Mouse (Mus musculus) cerebellum, adult 9-10 months (tissue): ENCODE measurements around the gene Dmgdh.

Experiments
- DNase-seq: peaks from one replicate; pipeline ENCODE4 v3.0.0; 2022

The Dmgdh gene

DNA sequence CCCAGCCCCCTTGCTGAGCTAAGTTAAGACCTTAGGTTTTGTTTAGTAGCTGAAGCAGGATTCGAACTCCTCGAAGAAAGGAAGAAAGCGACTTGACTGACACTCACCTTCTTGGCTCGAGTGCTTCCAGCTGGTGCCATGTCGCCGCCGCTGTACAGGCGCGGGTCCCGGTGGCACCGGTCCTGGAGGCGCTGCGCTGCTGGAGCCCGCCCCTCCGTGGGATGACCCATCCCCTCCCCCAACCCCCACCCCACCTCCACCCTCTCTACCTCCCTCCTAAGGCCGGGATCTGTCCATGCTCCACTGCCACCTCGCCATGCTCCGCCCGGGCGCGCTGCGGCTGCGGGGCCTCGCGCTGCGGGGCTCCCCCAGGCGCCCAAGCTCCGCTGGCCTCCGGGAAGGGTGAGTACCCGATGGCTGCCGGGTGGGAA lies at the start of gene Dmgdh, which contains the start of gene Bhmt2:
Gene Dmgdh (plus strand): TSS at position 303 of the 431 bp plus-strand sequence.
Gene Bhmt2 (minus strand): TSS at position 172 of the 431 bp plus-strand sequence.
- no peak for DNase-seq

DNA sequence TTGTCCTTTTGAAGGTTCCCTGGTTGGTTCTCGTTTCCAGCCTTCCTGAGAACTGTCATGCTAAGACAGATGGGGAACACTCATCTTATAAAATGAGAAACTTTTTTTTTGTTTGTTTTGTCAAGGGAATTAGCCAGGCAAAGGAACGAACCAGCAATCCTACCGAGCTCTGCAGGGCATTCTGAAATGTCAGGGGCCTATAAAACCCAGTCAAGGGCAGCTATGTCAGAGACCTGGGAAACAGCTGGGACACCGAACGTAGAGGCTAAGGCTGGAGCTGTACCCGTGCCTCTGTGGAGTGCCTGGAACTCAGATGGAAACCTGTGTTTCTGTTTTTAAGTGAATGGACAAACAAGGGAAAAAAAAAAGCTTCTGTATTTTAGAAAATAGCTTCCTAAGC lies 45.4 kb upstream of the Dmgdh start:
- no peak for DNase-seq

DNA sequence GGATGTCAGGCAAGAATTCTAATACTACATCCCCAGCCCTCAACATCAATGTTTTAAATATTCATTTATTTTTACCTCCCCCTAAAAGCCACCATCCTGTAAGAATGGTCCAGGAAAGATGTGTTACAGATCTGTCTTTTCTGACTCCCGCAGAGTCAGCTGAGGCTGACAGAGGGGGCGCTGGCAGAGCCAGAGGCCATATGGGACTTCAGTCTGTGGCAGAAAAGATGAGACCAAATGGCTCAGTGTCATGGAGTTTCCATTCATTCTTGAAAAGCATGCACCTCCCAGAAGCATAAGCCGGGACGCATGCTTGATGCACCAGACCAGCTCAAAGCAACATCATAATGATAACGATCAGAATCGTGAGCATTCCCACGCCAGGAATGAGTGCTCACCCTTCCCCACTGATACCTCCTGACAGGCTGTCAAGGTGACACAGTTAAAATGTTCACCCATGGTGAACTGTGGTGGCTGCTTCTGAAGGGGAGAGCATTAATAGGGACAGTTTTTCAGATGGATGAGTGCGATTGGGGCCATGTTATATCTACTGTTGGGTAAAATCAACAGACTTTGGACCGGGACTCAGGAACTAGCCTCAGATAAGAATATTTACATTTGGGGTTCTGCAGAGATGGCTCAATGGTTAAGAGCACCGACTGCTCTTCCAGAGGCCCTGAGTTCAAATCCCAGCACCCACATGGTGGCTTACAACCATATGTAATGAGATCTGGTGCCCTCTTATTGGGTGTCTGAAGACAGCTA lies 43.1 kb upstream of the Dmgdh start:
- DNase-seq = peak; percentile 40

DNA sequence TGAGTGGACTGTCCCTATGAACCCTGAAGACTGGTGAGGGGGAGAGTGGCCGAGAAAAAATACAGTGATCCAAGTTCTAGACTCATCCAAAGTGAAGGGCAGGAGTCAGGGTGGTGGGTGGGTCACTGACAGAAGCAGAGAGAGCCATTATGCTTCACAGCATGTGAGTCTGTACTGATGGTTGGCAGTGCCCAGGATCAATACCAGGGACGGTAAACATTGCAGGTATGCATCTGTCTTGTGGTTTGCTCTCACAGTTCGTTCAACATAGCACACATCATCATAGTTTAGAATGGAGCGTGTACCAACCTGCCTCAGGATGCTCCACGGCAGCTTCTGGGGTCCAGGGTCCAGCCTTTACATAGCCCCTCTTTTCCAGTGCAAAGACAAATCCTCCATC lies 41.3 kb upstream of the Dmgdh start:
- no peak for DNase-seq

GRCm38 (mm10) chr13:93636561-93636960 lies 37.7 kb upstream of the Dmgdh start:
- DNase-seq = peak; percentile 54

DNA sequence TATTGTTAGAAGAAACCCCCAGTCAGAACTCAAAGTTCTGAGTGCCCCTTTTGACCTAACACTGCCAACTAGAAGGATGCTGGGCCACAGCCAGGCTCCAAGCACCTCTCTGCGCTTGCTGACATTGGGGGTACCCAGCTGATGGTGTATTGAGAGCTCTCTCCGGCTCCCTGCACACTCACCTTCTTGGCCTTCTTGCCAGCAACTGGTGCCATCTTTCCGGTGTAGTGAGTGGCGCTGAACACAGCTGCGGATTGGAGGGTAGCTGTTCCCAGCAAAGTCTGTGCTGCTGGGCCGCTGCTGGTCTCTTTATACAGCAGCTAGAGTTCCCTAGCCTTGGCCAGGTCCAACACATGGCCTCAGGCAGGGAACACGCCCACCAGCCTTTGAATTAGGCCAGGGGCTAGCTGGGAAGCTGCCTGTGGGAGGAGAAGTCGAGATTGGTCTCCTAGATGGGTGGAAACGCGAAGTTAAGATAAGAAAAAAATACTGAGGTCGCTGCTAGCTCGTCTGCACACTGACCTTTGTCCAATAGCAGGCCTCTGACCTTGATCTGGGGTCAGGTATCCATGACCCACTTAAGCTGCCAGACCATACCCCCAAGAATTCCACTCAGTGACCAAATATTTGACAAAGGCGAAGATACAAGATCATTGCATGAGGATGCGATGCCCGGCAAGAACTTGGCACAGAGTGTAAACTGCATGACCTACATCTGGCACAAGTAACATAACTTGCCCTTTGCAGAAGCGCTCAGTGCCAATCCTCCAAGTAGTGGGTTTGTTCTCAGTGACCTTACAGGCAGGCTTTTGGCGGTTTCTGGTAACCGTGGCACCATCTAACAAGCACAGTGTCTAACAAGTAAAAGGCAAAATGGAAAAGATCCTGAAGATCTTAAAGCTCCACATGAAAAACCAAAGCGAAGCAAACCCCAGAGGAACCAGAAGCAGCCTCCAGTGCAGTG lies 36.7 kb upstream of the Dmgdh start, which contains the start of gene Bhmt:
Gene Bhmt (minus strand): TSS at position 680 of the 964 bp plus-strand sequence.
- no peak for DNase-seq

DNA sequence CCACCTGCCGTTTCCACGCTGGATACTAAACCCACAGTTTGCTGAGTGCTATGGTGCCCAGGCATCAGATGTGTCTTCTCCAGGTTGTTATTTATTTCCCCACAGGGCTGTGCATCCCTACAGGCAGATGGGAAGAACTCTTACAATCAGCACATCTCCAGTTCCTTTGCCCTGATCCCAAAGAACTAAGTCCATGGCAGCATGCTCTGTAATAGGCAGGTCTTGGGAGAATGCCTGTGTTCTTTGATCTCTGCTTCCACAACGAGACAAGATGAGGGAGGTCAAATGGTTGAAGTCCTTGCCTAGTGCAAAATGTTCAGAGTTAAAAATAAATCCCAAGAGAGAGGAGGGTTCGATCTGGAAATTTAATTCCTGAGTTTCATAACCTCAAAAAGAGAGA lies 34.6 kb upstream of the Dmgdh start:
- no peak for DNase-seq

DNA sequence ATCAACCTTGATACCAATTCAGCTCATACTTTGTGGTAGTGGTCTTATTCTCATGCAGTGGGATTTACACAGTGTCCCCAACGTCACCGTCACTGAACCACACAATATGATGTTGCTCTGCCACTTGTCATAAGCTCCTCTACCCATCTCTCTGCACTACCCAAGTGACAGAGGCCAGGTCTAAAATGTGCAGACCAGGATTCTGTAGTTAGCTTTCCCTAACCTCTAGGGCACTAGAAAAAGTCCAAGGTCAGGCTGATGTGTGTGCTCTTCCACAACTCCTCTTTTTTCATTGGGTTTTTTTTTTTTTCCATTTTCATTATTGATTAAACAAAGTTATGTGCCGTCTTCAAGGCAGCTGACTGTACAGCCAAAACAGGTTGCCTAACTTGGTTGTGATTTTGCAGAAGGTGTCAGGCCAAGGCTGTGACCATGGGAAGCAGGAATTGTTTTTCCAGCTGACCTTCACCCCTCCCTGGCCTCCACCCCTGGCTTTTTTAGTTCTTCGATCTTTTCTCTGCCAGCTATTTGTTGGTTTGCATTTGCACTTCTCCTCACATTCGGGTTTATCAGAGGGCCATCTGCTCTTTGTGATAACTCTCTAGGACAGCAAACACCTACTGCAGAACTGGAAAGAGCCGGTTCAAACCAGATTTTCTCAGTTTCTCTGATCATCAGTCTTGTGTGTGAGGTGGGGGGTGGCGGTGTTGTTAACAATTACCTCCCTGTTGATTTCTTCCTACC lies 25.7 kb upstream of the Dmgdh start:
- DNase-seq = no peak

DNA sequence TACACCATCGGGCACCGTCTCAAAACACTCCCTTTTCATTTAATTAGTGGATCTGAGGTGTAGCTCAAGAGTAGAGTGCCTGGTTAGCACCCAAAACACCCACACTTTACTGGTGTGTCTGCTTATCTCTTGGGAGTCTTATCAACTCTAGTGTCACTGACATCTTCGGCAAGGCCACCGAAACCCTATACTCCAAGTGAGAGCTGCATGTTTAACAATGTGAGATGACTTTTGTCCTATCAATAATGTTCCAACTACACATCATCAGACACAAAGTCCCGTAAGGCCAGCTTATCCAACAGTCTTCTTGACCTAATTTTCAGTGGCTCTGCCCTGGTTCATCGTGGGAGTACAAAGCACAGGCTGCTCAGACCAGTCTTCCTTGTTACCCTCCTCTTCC lies 20.9 kb upstream of the Dmgdh start:
- DNase-seq = no peak

DNA sequence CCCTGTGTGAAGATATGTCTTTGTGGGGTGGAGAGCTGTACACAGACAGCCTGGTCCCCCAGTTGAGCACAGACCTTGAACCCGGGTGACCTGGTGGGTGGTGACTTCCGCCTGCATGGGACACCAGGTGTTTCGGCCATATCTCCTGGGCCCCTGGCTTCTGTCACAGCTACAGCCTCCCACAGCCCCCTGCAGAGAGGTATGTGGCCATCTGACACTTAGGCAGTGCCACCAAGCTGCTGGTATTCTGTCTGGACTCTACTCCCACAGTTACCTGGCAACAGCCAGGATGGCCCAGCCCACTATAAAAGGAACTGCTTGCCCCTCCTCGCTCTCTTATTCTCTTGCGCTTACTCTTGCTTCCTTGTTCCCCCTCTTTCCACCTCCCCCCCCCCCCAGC lies 16.3 kb upstream of the Dmgdh start:
- peak; percentile 45 for DNase-seq

GRCm38 (mm10) chr13:93667586-93667985 lies 6.6 kb upstream of the Dmgdh start:
- no peak for DNase-seq

- no peak for DNase-seq
Observed at GRCm38 (mm10) chr13:93672371-93672770, 1.9 kb upstream of the Dmgdh start.

- no peak for DNase-seq
Observed at GRCm38 (mm10) chr13:93673296-93673695, 937 bp upstream of the Dmgdh start.

DNA sequence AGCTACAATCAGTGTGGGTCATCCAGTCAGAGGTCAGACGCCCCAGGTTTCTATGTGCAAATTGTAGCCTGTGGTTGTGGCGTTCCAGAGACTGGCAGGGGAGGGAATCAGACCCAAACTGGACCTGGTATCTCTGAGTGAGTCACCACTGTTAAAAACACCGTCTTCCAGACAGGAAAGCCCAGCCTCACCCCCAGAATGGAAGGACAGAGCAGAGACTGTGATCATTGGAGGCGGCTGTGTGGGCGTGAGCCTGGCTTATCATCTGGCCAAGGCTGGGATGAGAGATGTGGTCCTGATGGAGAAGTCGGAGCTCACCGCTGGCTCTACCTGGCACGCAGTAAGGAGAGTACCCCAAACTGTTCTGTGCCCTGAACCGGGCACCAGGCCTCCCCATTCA lies 2.6 kb downstream of the Dmgdh start:
- DNase-seq = no peak

GRCm38 (mm10) chr13:93683336-93683735 lies 9.1 kb downstream of the Dmgdh start:
- DNase-seq = no peak

DNA sequence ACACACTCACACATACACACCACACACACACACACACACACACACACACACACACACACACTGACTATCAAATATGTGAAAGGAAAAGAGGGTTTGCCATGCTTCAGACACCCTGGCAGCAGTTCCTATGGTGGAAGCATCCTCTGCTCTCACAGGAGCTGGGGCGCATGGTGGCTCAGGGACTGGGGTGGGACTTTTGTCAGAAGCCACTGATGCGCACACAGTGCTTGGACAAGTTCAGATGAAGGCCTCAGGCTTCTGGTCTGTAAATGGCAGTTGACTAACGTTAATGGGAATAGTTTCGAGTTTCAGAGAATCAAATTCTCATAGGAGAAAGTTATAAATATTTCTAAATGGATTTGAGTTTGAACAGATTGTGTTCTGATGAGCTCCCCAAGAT lies 11.0 kb downstream of the Dmgdh start:
- no peak for DNase-seq

- no peak for DNase-seq
Observed at GRCm38 (mm10) chr13:93687321-93687720, 13.1 kb downstream of the Dmgdh start.

DNA sequence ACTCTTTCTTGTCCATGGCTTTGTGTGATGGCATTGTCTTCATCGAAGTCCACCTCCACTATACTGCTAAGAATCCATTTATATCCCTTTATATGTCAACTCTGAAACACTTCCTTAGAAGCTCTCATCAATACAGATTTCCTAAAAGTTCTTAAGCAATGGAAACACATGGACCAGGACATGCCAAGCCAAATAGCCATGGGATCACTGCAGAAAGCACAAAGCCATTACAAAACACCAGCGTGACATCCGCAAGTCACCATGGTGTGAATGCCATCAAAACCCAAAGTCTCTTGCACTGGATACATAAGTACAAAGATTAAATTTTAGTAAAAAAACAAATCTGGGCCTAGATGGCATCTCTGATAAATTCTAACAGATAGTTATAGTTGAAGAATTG lies 15.3 kb downstream of the Dmgdh start:
- DNase-seq = no peak

DNA sequence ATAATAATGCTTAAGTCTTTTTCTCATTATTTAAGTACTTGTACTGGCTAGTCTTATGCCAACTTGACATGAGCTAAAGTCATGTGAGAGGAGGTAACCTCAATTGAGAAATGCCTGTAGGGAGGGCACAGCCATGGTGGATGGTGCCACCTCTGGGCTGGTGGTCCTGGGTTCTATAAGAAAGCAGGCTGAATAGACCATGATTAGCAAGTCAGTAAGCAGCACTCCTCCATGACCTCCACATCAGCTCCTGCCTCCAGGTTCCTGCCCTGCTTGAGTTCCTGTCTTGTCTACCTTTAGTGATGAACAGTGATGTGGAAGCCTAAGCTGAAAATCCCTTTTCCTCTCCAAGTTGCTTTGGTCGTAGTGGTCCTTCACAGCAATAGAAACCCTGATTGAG lies 16.6 kb downstream of the Dmgdh start:
- DNase-seq = no peak

- no peak for DNase-seq
Observed at GRCm38 (mm10) chr13:93698866-93699265, 24.6 kb downstream of the Dmgdh start.

DNA sequence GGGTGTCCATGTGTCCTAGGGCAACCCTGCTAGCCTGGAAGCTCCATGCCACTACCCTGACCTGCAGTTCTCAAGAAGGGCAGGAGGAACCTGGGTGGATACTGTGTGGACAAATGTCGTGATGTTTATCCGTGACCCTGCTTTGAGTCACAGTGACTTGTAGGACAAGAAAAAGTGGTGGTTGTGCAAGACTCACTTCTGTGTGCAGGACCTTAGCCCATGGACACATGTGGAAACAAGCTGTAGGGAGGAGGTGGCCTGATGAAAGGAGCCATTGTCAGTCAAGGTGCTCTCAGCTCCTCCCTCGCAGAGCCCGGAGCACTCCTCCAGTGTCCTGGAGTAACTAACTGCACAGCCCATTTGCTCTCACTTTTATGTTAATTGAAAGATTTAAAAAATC lies 31.5 kb downstream of the Dmgdh start:
- DNase-seq = no peak

DNA sequence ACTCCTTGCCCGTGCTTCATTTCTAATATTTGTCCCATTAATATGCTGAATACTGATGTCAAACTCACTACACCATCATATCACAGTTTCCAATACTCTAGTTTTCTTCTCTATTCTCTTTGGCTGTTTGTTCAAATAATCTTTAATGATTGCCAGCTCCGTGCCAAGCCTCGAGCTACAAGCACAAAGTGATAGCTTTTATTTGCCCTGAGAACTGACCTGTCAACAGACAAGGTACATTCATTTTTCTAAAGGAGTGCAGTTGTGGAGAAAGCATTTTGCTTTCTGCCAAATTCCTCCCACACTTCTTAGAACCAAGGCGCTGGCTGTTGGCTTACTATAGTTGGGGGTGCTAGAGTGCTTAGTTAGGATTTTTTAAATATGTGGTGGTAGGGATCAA lies 33.0 kb downstream of the Dmgdh start:
- DNase-seq = no peak

DNA sequence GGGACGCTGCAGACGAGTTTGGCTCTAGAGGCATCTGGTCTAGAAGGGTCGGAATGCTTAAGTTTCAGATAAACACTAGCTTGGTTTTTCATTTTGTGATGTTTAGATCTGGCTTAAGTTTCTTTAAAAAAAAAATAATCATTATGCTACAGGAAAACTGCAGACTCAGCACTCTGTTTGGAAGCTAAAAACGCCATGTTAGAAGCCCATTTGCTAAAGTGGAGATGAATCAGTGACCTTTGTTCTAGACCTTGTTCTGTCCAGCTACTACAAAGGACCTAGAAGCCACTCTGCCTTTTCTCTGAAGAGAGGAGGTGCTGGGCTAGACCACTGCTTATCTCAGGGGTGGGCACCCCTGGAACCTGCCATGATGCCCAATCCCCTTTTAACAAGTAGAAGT lies 36.1 kb downstream of the Dmgdh start:
- DNase-seq = no peak
